Comparison of ENCODE assay signal across 16 mouse cellular contexts in genomic region chr10:31503542-31504133, GRCm38 (mm10). TPM values are rescaled to one million over a fixed set of nuclear protein-coding genes. Genes with fewer than 3 reads are reported as not detected.
DNase-seq lines count a peak whose midpoint lies in the region; ATAC-seq and TF ChIP-seq lines count a peak whose summit lies in the region.
"Had no signal": no experiment of that assay in that cellular context is flagged by ENCODE, and none has a peak within 500 bp of the region (broad histone marks: within the 10 kb centered on the region; RNA-seq: fewer than 3 reads in every experiment).

No protein-coding gene starts in this region.

- no peak for DNase-seq in hindbrain, embryonic 14.5 days (ENCODE audit: low spot score)
- DNase-seq in midbrain, embryonic 10.5 days (ENCODE audit: low spot score), result no peak
- DNase-seq in adrenal gland, adult 8-10 months, result no peak
- DNase-seq: kidney, adult 8-10 months had no signal

- WGBS in forebrain, embryonic 15.5 days, result 73% methylated on average over 8 of the region's 8 CpGs
- WGBS in forebrain, embryonic 16.5 days, result 69% methylated on average over 8 of the region's 8 CpGs
- 82% methylated on average over 8 of the region's 8 CpGs for WGBS in hindbrain, embryonic 14.5 days
- WGBS in hindbrain, embryonic 12.5 days, result 87% methylated on average over 8 of the region's 8 CpGs
- WGBS in midbrain, embryonic 16.5 days, result 79% methylated on average over 8 of the region's 8 CpGs
- 87% methylated on average over 8 of the region's 8 CpGs for WGBS in midbrain, embryonic 10.5 days

- no peaks in the 10 kb centered on the region for H3K36me3 ChIP-seq in forebrain, embryonic 15.5 days
- no peaks in the 10 kb centered on the region for H3K36me3 ChIP-seq in forebrain, embryonic 16.5 days (ENCODE audit: control insufficient read depth, insufficient read depth)
- H3K36me3 ChIP-seq in hindbrain, embryonic 14.5 days (replicated peaks; ENCODE audit: control insufficient read depth, insufficient read depth), result no peaks in the 10 kb centered on the region
- 0 out of 2 replicates have a peak, but pooled peaks cover 4% of the 10 kb centered on the region for H3K36me3 ChIP-seq in hindbrain, embryonic 12.5 days
- H3K36me3 ChIP-seq in midbrain, embryonic 16.5 days (ENCODE audit: control insufficient read depth, insufficient read depth, low read length), result no peaks in the 10 kb centered on the region
- H3K36me3 ChIP-seq in midbrain, embryonic 10.5 days, result no peaks in the 10 kb centered on the region
- peaks cover 23% of the 10 kb centered on the region for H3K36me3 ChIP-seq in myocyte (ENCODE audit: control insufficient read depth, insufficient read depth)

- no peak overlapping the region for H3K4me3 ChIP-seq in forebrain, embryonic 15.5 days
- no peak overlapping the region for H3K4me3 ChIP-seq in forebrain, embryonic 16.5 days (replicated peaks; ENCODE audit: low read length)
- no peak overlapping the region for H3K4me3 ChIP-seq in hindbrain, embryonic 14.5 days (replicated peaks; ENCODE audit: low read length)
- H3K4me3 ChIP-seq in hindbrain, embryonic 12.5 days, result no peak overlapping the region
- no peak overlapping the region for H3K4me3 ChIP-seq in midbrain, embryonic 16.5 days (ENCODE audit: low read depth, low read length)
- H3K4me3 ChIP-seq in midbrain, embryonic 10.5 days, result no peak overlapping the region
- no peak overlapping the region for H3K4me3 ChIP-seq in myocyte
- H3K4me3 ChIP-seq: embryonic facial prominence, embryonic 13.5 days; gastrocnemius, adult 2 months; heart, embryonic 12.5 days had no signal

- no peak overlapping the region for H3K4me2 ChIP-seq in forebrain, embryonic 15.5 days (replicated peaks)
- no peak overlapping the region for H3K4me2 ChIP-seq in forebrain, embryonic 16.5 days (ENCODE audit: low read length)
- H3K4me2 ChIP-seq in hindbrain, embryonic 14.5 days (replicated peaks), result no peak overlapping the region
- H3K4me2 ChIP-seq in hindbrain, embryonic 12.5 days (replicated peaks), result no peak overlapping the region
- no peak overlapping the region for H3K4me2 ChIP-seq in midbrain, embryonic 16.5 days (ENCODE audit: low read length)
- peak overlapping the region; percentile 63 for H3K4me2 ChIP-seq in myocyte (ENCODE audit: low read depth)
- H3K4me2 ChIP-seq: embryonic facial prominence, embryonic 13.5 days; heart, embryonic 12.5 days had no signal

- no peaks in the 10 kb centered on the region for H3K27me3 ChIP-seq in forebrain, embryonic 15.5 days
- H3K27me3 ChIP-seq in forebrain, embryonic 16.5 days (replicated peaks; ENCODE audit: control insufficient read depth, insufficient read depth, low read length), result no peaks in the 10 kb centered on the region
- H3K27me3 ChIP-seq in hindbrain, embryonic 14.5 days (ENCODE audit: control insufficient read depth, insufficient read depth, low read length), result no peaks in the 10 kb centered on the region
- H3K27me3 ChIP-seq in hindbrain, embryonic 12.5 days, result no peaks in the 10 kb centered on the region
- no peaks in the 10 kb centered on the region for H3K27me3 ChIP-seq in midbrain, embryonic 16.5 days (ENCODE audit: control insufficient read depth, insufficient read depth, low read depth, low read length)
- H3K27me3 ChIP-seq in midbrain, embryonic 10.5 days (ENCODE audit: low read depth, poor library complexity, severe bottlenecking), result no peaks in the 10 kb centered on the region
- H3K27me3 ChIP-seq in myocyte (ENCODE audit: control insufficient read depth, insufficient read depth, insufficient read length), result no peaks in the 10 kb centered on the region
- H3K27me3 ChIP-seq: embryonic facial prominence, embryonic 13.5 days; heart, embryonic 12.5 days had no signal

- no peaks in the 10 kb centered on the region for H3K9me3 ChIP-seq in forebrain, embryonic 15.5 days
- H3K9me3 ChIP-seq in forebrain, embryonic 16.5 days (ENCODE audit: control insufficient read depth, low read length), result no peaks in the 10 kb centered on the region
- H3K9me3 ChIP-seq in hindbrain, embryonic 14.5 days (ENCODE audit: control insufficient read depth, low read length), result no peaks in the 10 kb centered on the region
- H3K9me3 ChIP-seq in hindbrain, embryonic 12.5 days (replicated peaks), result no peaks in the 10 kb centered on the region
- H3K9me3 ChIP-seq in midbrain, embryonic 16.5 days (replicated peaks; ENCODE audit: control insufficient read depth, low read length, poor library complexity, severe bottlenecking), result no peaks in the 10 kb centered on the region
- no peaks in the 10 kb centered on the region for H3K9me3 ChIP-seq in midbrain, embryonic 10.5 days (replicated peaks)
- H3K9me3 ChIP-seq: embryonic facial prominence, embryonic 13.5 days; heart, embryonic 12.5 days had no signal

- H3K79me2 ChIP-seq in myocyte (ENCODE audit: control insufficient read depth, insufficient read depth), result no peaks in the 10 kb centered on the region

- no peak for TF ChIP-seq POLR2A in myocyte (IDR thresholded peaks at IDR 0.05; ENCODE audit: insufficient read length, low read depth)

- peaks cover 8% of the 10 kb centered on the region; the same call in 1 of the 2 replicates for H3K4me1 ChIP-seq in forebrain, embryonic 15.5 days
- H3K4me1 ChIP-seq in forebrain, embryonic 16.5 days (replicated peaks; ENCODE audit: control insufficient read depth, insufficient read depth, low read length), result peaks cover 10% of the 10 kb centered on the region
- H3K4me1 ChIP-seq in hindbrain, embryonic 14.5 days (replicated peaks; ENCODE audit: control insufficient read depth, insufficient read depth, low read length), result no peaks in the 10 kb centered on the region
- H3K4me1 ChIP-seq in hindbrain, embryonic 12.5 days, result no peaks in the 10 kb centered on the region
- no peaks in the 10 kb centered on the region for H3K4me1 ChIP-seq in midbrain, embryonic 16.5 days (ENCODE audit: control insufficient read depth, insufficient read depth, low read length)
- H3K4me1 ChIP-seq in midbrain, embryonic 10.5 days, result no peaks in the 10 kb centered on the region
- H3K4me1 ChIP-seq: embryonic facial prominence, embryonic 13.5 days; heart, embryonic 12.5 days had no signal

- peak; percentile 41; the same call in 1 of the 2 replicates for ATAC-seq in forebrain, embryonic 15.5 days (replicated peaks)
- ATAC-seq in forebrain, embryonic 16.5 days, result no peak; the same call in 1 of the 2 replicates
- ATAC-seq in hindbrain, embryonic 14.5 days (ENCODE audit: low FRiP score), result peak; percentile 44; the same call in 1 of the 2 replicates
- ATAC-seq in hindbrain, embryonic 12.5 days (ENCODE audit: low FRiP score), result no peak; the same call in 1 of the 2 replicates
- ATAC-seq in midbrain, embryonic 16.5 days, result 0 out of 2 replicates have a peak, but pooled peaks have one; percentile 25
- ATAC-seq: inflammation-experienced regulatory T-cells, adult 6 months; intestine, postnatal 0 days had no signal

- H3K27ac ChIP-seq in forebrain, embryonic 15.5 days (replicated peaks), result no peak overlapping the region
- H3K27ac ChIP-seq in forebrain, embryonic 16.5 days (ENCODE audit: low read length), result no peak overlapping the region
- no peak overlapping the region for H3K27ac ChIP-seq in hindbrain, embryonic 14.5 days
- no peak overlapping the region for H3K27ac ChIP-seq in hindbrain, embryonic 12.5 days
- no peak overlapping the region for H3K27ac ChIP-seq in midbrain, embryonic 16.5 days (ENCODE audit: low read length)
- no peak overlapping the region for H3K27ac ChIP-seq in midbrain, embryonic 10.5 days (replicated peaks)
- H3K27ac ChIP-seq: embryonic facial prominence, embryonic 13.5 days; gastrocnemius, adult 2 months had no signal

- no peak overlapping the region for H3K9ac ChIP-seq in forebrain, embryonic 15.5 days (replicated peaks)
- no peak overlapping the region for H3K9ac ChIP-seq in forebrain, embryonic 16.5 days (replicated peaks; ENCODE audit: low read depth, low read length)
- no peak overlapping the region for H3K9ac ChIP-seq in hindbrain, embryonic 14.5 days
- no peak overlapping the region for H3K9ac ChIP-seq in hindbrain, embryonic 12.5 days
- H3K9ac ChIP-seq in midbrain, embryonic 16.5 days (ENCODE audit: low read depth, low read length), result no peak overlapping the region
- H3K9ac ChIP-seq: embryonic facial prominence, embryonic 13.5 days; heart, embryonic 12.5 days had no signal

- H3ac ChIP-seq in myocyte (ENCODE audit: control insufficient read depth, insufficient read length), result no peak overlapping the region

TF ChIP-seq in myocyte, 11 proteins besides CTCF, POLR2A, EP300 and RAD21:
- TF ChIP-seq REST (IDR thresholded peaks at IDR 0.05; ENCODE audit: insufficient read depth, insufficient read length) (no peak), MAX (IDR thresholded peaks at IDR 0.05; ENCODE audit: low read depth) (no peak), SRF (IDR thresholded peaks at IDR 0.05; ENCODE audit: control insufficient read depth, insufficient read length, low read depth) (no peak), CEBPB (IDR thresholded peaks at IDR 0.05; ENCODE audit: insufficient read depth, poor library complexity, severe bottlenecking) (0 out of 2 replicates have a peak, but pooled peaks have one; percentile 29), MYOG (IDR thresholded peaks at IDR 0.05; ENCODE audit: control insufficient read depth in 1 of 3, insufficient read depth in 1 of 3, insufficient read length in 2 of 3, low read depth in 2 of 3) (no peak), USF1 (IDR thresholded peaks at IDR 0.05; ENCODE audit: low read depth) (peak; percentile 86), E2F4 (IDR thresholded peaks at IDR 0.05; ENCODE audit: insufficient read depth) (no peak)
TF ChIP-seq in myocyte: peak in this region for 2.

RNA-seq across cellular contexts. Expression of gene Tpd52l1, which starts 57.9 kb away (rescaled TPM):
- polyA plus RNA-seq in forebrain, embryonic 15.5 days (2015; fragmentation: Nextera tagmentation; extraction: Ambion mirVana), result 14.1 and 14.6 TPM in 2 replicates
- polyA plus RNA-seq in forebrain, embryonic 16.5 days (2015; fragmentation: Nextera tagmentation; extraction: Ambion mirVana), result 17.3 and 19.8 TPM in 2 replicates
- 46.6 and 51.1 TPM in 2 replicates for polyA plus RNA-seq in hindbrain, embryonic 14.5 days (2014; fragmentation: Nextera tagmentation; extraction: Ambion mirVana)
- 40.4 and 43.3 TPM in 2 replicates for polyA plus RNA-seq in hindbrain, embryonic 12.5 days (2016; fragmentation: Nextera tagmentation; extraction: Ambion mirVana)
- 53.6 and 62.1 TPM in 2 replicates for polyA plus RNA-seq in midbrain, embryonic 16.5 days (2015; fragmentation: Nextera tagmentation; extraction: Ambion mirVana)
- polyA plus RNA-seq in midbrain, embryonic 10.5 days (2016; fragmentation: Nextera tagmentation; extraction: Ambion mirVana), result 31.2 and 33.3 TPM in 2 replicates
- 56.1 TPM for polyA plus RNA-seq in myocyte (2012; fragmentation: generic; extraction: Trizol)
- total RNA-seq in adrenal gland, adult 8-10 months (2022), result 10 to 100 TPM; 46.2 to 55.3 (median 50.9) TPM
- total RNA-seq: granulocyte monocyte progenitor cell, adult 5-6 weeks; MEL had no signal
- polyA plus RNA-seq: inflammation-experienced regulatory T-cells, adult 6 months had no signal

Comparison
In these comparisons a context has a peak if more than half of its experiments do, and no peak if none do; other contexts are left out.
1. ATAC-seq: peak in forebrain, embryonic 15.5 days (single experiment), hindbrain, embryonic 14.5 days (single experiment) and midbrain, embryonic 16.5 days (single experiment); none in forebrain, embryonic 16.5 days (single experiment) and hindbrain, embryonic 12.5 days (single experiment).